Mouse (Mus musculus): ENCODE measurements around the gene Art5. TPM values are rescaled to one million over a fixed set of nuclear protein-coding genes. Genes with fewer than 3 reads are reported as not detected.

Art5 gene
- polyA plus RNA-seq, 1 experiment: not detected

DNA sequence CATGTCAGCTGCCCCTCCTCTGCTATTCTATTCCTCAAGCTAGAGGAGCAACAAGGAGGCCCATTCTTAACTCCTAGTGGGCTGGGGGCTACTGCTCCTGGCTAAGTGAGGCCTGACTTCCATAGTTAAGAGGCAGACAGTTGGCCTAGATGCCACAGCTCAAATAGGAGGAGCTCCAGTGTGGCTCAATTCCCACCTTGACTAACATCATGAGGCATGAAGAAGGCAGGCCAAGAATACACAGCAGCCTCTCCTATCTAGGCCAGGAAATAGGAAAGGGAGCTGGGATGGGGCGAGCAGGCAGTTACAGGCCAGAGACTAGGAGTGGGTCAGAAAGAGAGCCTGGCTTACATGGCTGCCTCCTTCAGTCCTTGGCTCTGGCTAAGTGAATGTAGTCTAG is 1.1 kb downstream of the Art5 start:
- Histone ChIP-seq H3K4me3 (ENCODE audit: insufficient read depth, low read length) (no peak overlapping the region), H3K4me1 (ENCODE audit: control insufficient read depth, insufficient read depth, low read length) (no peaks in the 10 kb centered on the region), H3K27ac (ENCODE audit: insufficient read depth, low read length) (no peak overlapping the region)
- TF ChIP-seq CTCF (IDR thresholded peaks at IDR 0.05; ENCODE audit: borderline replicate concordance, insufficient read depth, low read length) (no peak), POLR2A (IDR thresholded peaks at IDR 0.05; ENCODE audit: low read depth, low read length) (no peak)

DNA sequence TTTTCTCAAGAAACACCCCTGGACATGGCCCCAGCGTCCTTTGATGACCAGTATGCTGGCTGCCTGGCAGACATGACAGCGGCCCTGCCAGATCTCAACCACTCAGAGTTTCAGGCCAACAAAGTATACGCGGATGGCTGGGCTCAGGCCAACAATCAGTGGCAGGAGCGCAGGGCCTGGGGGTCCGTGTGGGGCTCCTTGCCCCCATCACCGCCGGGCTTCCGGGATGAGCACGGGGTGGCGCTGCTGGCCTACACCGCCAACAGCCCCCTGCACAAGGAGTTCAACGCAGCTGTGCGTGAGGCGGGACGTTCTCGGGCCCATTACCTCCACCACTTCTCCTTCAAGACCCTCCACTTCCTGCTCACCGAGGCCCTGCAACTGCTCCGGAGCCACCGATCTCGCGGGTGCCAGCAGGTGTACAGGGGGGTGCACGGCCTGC is 2.6 kb downstream of the Art5 start:
- H3K4me3 ChIP-seq (ENCODE audit: insufficient read depth, low read length): no peak overlapping the region
- TF ChIP-seq CTCF (IDR thresholded peaks at IDR 0.05; ENCODE audit: borderline replicate concordance, insufficient read depth, low read length): no peak
- no peak for TF ChIP-seq POLR2A (IDR thresholded peaks at IDR 0.05; ENCODE audit: low read depth, low read length)
- no peak overlapping the region for H3K27ac ChIP-seq (ENCODE audit: insufficient read depth, low read length)
- H3K4me1 ChIP-seq (ENCODE audit: control insufficient read depth, insufficient read depth, low read length): no peaks in the 10 kb centered on the region

DNA sequence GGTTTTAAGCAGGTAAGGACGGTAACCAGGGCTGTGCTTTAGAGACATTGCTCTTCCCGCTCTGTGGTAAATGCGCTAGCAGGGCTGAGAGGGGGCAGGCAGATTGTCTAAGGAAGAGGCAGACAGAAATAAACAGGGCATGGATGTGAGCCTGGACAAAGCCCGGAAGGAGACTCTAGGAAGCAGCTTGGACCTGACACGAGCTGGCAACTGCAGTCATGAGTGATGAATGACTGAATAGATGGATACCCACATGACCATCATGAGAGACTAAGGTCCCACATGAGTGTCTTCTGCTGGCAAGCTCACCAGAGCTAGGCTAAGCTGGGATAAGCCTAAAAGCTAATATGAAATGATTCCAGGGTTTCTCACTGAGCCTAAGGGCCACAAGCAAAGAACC is 5.2 kb downstream of the Art5 start:
- H3K27ac ChIP-seq (ENCODE audit: insufficient read depth, low read length): no peak overlapping the region

DNA sequence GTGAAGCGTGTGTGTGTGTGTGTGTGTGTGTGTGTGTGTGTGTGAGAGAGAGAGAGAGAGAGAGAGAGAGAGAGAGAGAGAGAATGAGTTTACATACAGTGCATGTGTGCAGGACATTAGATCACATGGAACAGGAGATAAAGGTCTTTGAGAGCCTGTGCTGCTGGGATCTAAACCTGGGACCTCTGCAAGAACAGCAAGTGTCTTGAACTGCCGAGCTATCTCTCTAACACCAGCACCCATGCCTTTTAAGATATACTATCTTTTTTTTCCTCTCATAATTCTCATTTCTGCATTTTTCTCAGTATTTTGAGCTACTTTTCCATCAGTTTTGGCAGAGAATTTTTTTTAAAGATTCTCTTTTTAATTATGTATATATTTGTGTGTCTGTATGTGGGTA is 5.7 kb downstream of the Art5 start:
- no peak for TF ChIP-seq CTCF (IDR thresholded peaks at IDR 0.05; ENCODE audit: borderline replicate concordance, insufficient read depth, low read length)
- no peak for TF ChIP-seq POLR2A (IDR thresholded peaks at IDR 0.05; ENCODE audit: low read depth, low read length)
- Histone ChIP-seq H3K27ac (ENCODE audit: insufficient read depth, low read length) (no peak overlapping the region), H3K4me3 (ENCODE audit: insufficient read depth, low read length) (no peak overlapping the region), H3K4me1 (ENCODE audit: control insufficient read depth, insufficient read depth, low read length) (no peaks in the 10 kb centered on the region)

More for the DNA sequence above, 5.2 kb downstream of the Art5 start:
- Histone ChIP-seq H3K4me1 (ENCODE audit: control insufficient read depth, insufficient read depth, low read length) (no peaks in the 10 kb centered on the region), H3K4me3 (ENCODE audit: insufficient read depth, low read length) (no peak overlapping the region)
- TF ChIP-seq POLR2A (IDR thresholded peaks at IDR 0.05; ENCODE audit: low read depth, low read length) (no peak), CTCF (IDR thresholded peaks at IDR 0.05; ENCODE audit: borderline replicate concordance, insufficient read depth, low read length) (no peak)

DNA sequence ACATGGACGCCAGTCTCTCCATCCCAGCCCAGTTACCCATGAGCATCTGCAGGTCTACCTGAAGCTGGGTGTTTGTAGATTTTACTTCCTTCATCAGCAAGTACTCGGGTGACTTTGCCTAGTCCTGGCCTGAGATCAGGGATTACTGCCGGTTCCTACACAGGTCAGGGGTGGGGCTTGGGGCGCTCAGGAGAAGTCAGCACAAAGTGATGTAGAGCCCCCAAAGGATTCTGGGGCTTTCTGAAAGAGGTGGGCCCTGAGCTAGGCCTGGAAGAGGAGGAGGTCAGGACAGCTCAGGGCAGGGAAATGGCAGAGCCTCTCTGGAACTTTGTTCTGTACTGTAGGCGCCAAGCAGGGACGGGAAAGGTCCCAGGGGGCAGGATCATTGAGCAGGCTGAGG is 6.6 kb downstream of the Art5 start:
- H3K4me3 ChIP-seq (ENCODE audit: insufficient read depth, low read length): no peak overlapping the region
- H3K4me1 ChIP-seq (ENCODE audit: control insufficient read depth, insufficient read depth, low read length): no peaks in the 10 kb centered on the region
- no peak for TF ChIP-seq POLR2A (IDR thresholded peaks at IDR 0.05; ENCODE audit: low read depth, low read length)
- no peak for TF ChIP-seq CTCF (IDR thresholded peaks at IDR 0.05; ENCODE audit: borderline replicate concordance, insufficient read depth, low read length)
- no peak overlapping the region for H3K27ac ChIP-seq (ENCODE audit: insufficient read depth, low read length)

DNA sequence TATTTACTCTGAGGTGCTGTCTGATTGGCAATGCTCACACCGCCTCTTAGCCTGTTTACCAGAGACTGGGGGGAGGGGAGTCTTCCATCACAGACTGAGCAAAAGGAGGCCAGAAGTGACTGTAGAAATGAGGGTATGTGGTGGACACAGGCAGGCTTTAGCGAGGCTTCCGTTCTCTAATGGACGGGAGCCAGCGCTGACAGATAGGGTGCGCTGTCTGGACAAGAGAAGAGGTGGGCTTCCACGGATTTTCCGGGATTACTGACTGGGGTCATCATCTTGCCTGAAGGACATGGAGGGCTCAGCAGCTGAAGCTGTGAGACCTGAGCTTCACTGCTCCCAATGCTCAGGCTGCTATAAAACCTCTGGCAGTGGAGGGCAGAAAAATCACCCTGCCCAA is 7.0 kb downstream of the Art5 start:
- Histone ChIP-seq H3K27ac (ENCODE audit: insufficient read depth, low read length) (no peak overlapping the region), H3K4me3 (ENCODE audit: insufficient read depth, low read length) (no peak overlapping the region), H3K4me1 (ENCODE audit: control insufficient read depth, insufficient read depth, low read length) (no peaks in the 10 kb centered on the region)
- TF ChIP-seq CTCF (IDR thresholded peaks at IDR 0.05; ENCODE audit: borderline replicate concordance, insufficient read depth, low read length) (no peak), POLR2A (IDR thresholded peaks at IDR 0.05; ENCODE audit: low read depth, low read length) (no peak)

DNA sequence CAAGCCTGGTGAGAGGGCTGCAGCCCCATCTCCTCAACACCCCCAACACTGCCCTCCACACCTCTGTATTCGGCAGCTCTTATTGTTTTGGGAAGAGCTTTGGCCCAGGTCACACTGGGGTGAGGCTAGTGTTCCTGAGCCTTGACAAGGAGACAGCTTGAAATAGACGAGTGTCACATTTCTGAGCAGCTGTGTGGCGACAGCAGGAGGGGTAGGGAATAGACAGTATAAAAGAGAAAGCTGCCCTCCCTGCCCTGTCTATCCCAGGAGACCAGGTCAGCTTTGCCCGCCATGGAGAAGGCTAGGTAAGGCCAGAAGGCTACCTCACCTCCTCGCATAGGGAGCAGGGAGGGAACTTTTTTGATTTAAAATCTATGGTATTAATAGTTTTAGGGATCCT is 7.8 kb downstream of the Art5 start, which contains the start of gene Art1:
Gene Art1, plus strand, starts transcription at position 257 of the 400 bp plus-strand sequence.
- Histone ChIP-seq H3K4me3 (ENCODE audit: insufficient read depth, low read length) (no peak within 1 kb of the TSS), H3K27ac (ENCODE audit: insufficient read depth, low read length) (no peak within 1 kb of the TSS), H3K4me1 (ENCODE audit: control insufficient read depth, insufficient read depth, low read length) (no peaks in the 10 kb centered on the region)
- TF ChIP-seq CTCF (IDR thresholded peaks at IDR 0.05; ENCODE audit: borderline replicate concordance, insufficient read depth, low read length) (no peak), POLR2A (IDR thresholded peaks at IDR 0.05; ENCODE audit: low read depth, low read length) (no peak)

DNA sequence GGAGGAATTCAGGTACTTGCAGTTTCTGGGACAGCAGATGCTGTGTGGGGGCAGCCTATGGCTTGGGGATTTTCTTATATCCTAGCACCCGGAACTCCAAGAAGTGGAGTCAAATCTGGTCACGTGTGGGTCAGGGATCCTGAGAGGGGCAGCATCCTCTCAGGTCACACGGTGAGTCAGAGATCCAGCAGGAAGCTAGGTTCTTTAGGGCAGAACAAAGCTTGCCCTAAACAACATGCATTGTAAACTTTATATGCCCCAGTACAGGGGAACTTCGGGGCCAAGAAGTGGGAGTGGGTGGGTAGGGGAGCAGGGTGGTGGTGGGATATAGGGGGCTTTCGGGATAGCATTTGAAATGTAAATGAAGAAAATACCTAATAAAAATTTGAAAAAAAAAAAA is 8.4 kb downstream of the Art5 start:
- no peak for TF ChIP-seq CTCF (IDR thresholded peaks at IDR 0.05; ENCODE audit: borderline replicate concordance, insufficient read depth, low read length)
- TF ChIP-seq POLR2A (IDR thresholded peaks at IDR 0.05; ENCODE audit: low read depth, low read length): no peak

DNA sequence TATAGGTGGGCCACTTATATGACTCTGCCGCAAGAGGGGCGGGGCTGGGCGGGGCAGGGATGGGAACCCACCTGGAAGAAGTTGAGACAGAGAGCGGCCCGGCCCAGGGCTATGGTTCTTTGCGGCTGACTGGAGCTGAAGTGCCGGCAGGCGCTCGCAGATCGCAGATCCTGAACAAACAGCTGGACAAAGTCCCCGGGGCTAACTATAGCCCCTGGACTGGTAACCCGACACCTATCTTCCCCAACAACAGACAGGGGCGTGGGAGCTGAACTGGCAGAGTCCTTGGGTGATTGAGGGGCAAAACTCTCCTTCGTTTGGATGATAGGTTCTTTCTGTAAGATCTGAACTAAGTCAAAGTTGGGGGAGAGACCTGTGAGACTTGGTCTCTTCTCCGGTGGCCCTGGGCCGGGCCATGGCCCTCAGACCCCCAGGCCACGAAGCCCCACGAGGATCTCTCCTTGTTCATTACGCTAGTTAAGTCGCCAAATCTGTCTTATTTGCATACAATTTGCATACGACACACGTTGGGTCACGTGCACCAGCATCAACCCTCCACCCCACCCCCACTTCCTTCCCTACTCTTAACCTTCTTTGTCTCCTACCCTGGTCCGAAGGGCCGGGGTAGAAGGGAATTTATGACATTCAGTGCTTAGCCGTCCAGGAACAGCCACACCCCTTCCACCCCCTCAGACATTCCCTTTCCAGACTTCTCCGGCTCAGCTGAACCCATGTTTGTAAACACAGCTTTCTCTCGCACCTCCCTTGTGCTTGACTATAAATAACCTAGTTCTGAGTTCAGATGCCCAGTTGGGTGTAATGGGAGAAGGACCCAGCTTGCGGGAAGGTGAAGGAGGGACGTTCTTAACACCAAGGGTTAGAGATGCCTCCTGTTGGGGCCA is 9.3 kb downstream of the Art5 start:
- H3K27ac ChIP-seq (ENCODE audit: insufficient read depth, low read length): no peak overlapping the region
- no peaks in the 10 kb centered on the region for H3K4me1 ChIP-seq (ENCODE audit: control insufficient read depth, insufficient read depth, low read length)
- H3K4me3 ChIP-seq (ENCODE audit: insufficient read depth, low read length): no peak overlapping the region
- TF ChIP-seq POLR2A (IDR thresholded peaks at IDR 0.05; ENCODE audit: low read depth, low read length): no peak
- no peak for TF ChIP-seq CTCF (IDR thresholded peaks at IDR 0.05; ENCODE audit: borderline replicate concordance, insufficient read depth, low read length)

More for the DNA sequence above, 8.4 kb downstream of the Art5 start:
- Histone ChIP-seq H3K4me1 (ENCODE audit: control insufficient read depth, insufficient read depth, low read length) (no peaks in the 10 kb centered on the region), H3K4me3 (ENCODE audit: insufficient read depth, low read length) (no peak overlapping the region), H3K27ac (ENCODE audit: insufficient read depth, low read length) (no peak overlapping the region)

DNA sequence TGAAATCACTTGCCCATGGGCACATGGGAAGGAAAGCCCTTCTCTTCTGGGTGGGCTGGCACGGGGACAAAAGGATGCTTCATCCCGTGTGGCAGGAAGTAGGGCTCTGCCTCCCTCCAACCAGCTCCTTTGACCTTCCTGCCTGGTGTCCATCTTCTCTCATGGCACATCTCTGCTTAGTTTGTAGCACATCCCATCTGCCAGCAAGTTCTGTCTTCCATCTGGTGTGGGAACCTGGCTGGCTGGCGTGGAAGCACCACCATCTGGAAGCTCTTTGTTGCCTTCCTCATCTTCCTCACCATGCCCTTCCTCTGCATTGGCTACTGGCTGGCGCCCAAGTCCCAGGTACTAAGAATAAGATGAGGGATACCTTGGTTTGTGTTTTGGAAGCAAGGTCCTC is 22.0 kb downstream of the Art5 start:
- H3K27ac ChIP-seq (ENCODE audit: insufficient read depth, low read length): no peak overlapping the region
- no peaks in the 10 kb centered on the region for H3K4me1 ChIP-seq (ENCODE audit: control insufficient read depth, insufficient read depth, low read length)
- H3K4me3 ChIP-seq (ENCODE audit: insufficient read depth, low read length): no peak overlapping the region
- TF ChIP-seq CTCF (IDR thresholded peaks at IDR 0.05; ENCODE audit: borderline replicate concordance, insufficient read depth, low read length) (no peak), POLR2A (IDR thresholded peaks at IDR 0.05; ENCODE audit: low read depth, low read length) (no peak)
